Mouse (Mus musculus) brain, embryonic 14.5 days (tissue): ENCODE data around the gene Fuca2. TPM values are rescaled to one million over a fixed set of nuclear protein-coding genes. Genes with fewer than 3 reads are reported as not detected.

ENCODE experiments used
- DNase-seq: peaks from one replicate; pipeline ENCODE4 v3.0.0-alpha.2; 2011; ENCODE audit warnings: low read depth
- CTCF ChIP-seq: fragments of 200-500 bp; IDR thresholded peaks from 2 replicates; pipeline ENCODE4 v1.5.1; 2012; ENCODE audit warnings: inconsistent platforms, mild to moderate bottlenecking, moderate library complexity, borderline replicate concordance; ENCODE audit not compliant: insufficient read depth, insufficient read length; ENCODE audit errors: extremely low read depth
- POLR2A ChIP-seq: fragments of 200-500 bp; IDR thresholded peaks from 2 replicates; pipeline ENCODE4 v1.6.1; 2012; ENCODE audit warnings: mild to moderate bottlenecking, inconsistent platforms, borderline replicate concordance; ENCODE audit not compliant: poor library complexity, insufficient read depth, insufficient read length, severe bottlenecking; ENCODE audit errors: extremely low read depth
- polyA plus RNA-seq: library from polyadenylated mRNA; depleted of rRNA; stranded (reverse); fragments of >200 nt; gene quantifications from 2 replicates; pipeline ENCODE4 v1.2.3, GENCODE M21; 2012; rRNA removed

Fuca2 gene
- polyA plus RNA-seq, 1 experiment: 17.0 TPM

- TF ChIP-seq CTCF: no peak
- no peak for TF ChIP-seq POLR2A
- no peak for DNase-seq
Measured at GRCm38 (mm10) chr10:13539769-13540333, 40.5 kb downstream of the Fuca2 start.

DNA sequence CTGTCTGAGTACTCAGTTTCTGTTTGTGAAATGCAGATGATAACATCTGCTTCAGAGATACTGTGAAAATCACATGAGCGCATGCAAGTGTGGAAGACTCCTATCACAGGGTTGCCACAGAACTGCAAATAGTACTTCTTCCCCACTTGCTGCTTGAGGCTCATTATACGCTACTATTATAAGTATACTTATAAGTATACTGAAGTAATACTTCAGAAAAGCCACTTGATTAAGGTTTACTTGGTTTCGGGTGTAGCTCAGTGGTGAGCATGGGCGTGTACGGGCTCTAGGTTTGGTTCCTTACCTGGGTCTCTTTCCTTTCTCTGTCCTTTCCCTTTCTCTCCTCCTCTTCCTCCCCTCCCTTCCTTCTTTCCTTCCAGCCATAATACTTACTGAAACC, 42.4 kb downstream of the Fuca2 start:
- TF ChIP-seq CTCF (no peak), POLR2A (no peak)
- no peak for DNase-seq

DNA sequence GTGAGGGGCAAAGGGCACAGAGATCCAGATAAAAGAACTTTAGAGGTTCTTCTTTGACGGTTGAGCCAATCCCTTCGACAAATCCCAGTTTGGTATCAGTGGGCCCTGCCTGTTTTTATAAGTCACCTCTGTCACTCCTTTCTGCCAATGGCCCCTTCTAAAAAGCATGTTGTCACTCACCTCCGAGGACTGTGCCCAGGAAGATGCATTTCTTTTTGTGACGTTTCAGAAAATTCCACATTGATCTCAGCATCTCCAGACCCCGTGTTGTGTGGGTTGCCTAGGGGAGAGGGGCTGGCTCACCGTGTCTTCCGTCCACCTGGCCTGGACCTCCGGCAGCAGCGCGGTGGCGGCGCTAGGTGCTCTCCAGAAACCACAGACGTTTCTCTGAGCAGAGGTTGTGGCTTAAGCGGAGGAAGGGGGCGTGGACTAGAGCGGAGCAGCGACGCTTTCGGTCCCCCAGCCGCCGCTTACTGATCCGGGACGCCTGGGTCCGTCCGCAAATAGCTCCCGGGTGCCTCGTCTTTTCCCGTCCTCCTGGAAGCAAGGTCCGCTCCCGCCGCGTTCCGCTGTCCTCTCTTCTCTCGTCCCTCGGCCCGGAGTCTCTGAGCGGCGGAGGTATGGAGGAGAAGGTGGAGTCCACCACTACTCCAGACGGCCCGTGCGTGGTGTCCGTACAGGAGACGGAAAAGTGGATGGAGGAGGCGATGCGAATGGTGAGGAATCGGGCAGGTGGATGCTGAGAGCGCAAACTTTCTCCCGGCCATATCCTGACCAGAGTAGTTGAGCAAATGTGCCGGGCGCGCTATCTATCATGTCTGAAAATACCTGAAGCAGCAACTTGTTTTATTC, 53.5 kb downstream of the Fuca2 start, which contains the start of the genes Adat2 and Pex3:
Gene Adat2 (plus strand): TSS at position 249 of the 852 bp plus-strand sequence.
Gene Pex3 (minus strand): TSS at position 497 of the 852 bp plus-strand sequence.
- DNase-seq: peak; percentile 96
- TF ChIP-seq POLR2A (peak; percentile 57; the same call in 1 of the 2 replicates), CTCF (no peak)

DNA sequence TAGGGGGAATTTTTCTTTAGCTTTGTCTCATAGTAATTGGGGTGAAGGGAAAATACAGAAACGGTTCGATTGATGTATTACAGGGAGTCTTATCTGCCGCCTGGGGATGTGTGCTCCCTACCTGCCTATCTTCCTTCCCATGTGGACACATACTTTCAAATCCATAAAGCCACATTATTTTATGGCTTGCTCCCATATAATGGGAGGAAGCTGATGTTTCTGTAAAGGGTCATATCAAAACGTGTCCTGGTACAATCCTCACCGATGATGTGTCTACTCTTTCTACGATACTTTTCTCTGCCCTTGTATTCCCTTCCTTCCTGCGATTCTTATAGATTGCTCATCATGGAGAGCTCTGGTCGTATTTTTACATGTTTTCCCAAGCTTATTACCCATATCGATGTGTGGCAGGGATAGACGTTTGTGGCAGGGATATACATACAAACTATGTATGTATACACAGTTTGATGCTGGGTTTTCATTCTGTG, 54.2 kb downstream of the Fuca2 start:
- DNase-seq: no peak
- TF ChIP-seq POLR2A (no peak), CTCF (no peak)

DNA sequence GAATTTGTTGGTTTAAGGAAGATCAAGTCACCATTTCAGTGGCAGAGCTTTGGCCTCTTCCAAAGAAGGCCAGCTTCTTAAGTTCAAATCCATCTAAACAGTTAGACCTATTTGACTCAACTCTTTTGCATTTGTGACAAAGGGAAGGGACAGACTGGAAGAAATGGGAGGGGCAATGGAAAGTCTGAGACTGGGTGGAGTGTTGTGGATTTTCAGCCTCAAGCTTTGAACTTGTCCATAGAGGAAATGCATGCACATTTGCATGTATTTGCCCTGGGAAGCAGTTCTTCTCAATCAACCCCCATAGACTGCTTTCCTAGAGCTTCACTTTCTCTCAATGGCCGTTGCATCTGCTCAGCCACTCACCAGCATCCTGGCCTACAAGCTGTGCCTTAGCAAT, 55.0 kb downstream of the Fuca2 start:
- TF ChIP-seq POLR2A (no peak), CTCF (no peak)
- DNase-seq: no peak

DNA sequence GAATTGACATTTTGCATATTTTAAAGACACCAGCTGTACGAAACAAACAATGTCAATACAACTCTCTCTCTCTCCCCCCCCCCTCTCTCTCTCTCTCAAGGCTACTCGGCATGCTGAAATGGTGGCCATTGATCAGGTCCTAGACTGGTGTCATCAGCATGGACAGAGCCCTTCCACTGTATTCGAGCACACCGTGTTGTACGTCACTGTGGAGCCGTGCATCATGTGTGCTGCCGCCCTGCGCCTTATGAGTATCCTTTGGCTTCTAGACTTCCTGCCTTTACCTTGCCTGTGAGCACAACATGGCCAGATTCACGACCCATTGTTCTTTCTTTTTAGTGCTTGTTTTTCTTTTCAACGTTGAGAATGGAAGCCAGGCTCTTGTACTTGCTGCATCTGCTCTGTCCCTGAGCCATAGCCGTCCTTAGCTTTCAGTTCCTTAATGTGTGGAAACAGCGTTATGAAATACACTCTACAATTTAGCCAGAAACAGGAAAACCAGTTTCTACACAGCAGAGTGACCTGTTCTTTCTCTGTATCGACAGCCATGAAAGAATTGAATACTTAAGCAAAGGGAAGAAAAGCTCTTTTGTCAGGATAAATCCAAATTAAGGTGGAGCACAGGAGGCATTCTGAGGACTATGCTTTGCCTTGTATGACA, 60.8 kb downstream of the Fuca2 start:
- no peak for DNase-seq
- TF ChIP-seq CTCF (no peak), POLR2A (no peak)

DNA sequence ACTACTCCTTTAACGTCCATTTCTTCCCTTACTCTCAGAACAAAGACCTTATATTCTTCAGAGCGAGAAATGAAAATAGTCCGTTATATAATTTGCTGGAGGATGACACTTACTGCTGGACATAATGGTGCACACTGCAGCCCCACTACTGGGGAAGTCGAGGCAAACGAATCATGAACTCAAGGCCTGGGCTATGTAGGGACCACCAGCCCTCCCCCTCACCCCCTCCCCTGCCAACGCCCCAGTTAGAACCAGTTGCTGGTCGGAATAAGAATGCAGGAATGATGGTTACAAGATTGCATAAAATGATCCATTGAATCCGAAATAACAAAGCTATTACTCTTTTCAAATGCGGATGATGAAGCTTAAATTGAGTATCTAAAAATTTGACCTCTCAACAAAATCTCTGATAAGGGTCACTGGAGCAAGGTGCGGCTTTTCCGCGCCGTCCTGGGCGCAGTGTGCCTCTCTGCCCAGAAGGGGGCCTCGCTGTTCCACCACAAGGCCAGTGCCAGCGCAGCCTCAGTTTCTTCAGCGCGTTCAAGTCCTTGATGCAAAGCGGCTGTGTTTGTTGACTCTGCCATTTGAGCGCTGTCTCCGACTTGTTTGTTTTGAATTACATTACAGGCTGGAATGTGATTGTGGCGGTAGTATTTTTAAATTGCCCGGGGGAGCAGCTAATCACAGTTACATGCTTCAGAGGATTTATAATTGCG, 65.2 kb downstream of the Fuca2 start:
- peak; percentile 88 for DNase-seq
- TF ChIP-seq POLR2A (no peak), CTCF (peak; percentile 99)

DNA sequence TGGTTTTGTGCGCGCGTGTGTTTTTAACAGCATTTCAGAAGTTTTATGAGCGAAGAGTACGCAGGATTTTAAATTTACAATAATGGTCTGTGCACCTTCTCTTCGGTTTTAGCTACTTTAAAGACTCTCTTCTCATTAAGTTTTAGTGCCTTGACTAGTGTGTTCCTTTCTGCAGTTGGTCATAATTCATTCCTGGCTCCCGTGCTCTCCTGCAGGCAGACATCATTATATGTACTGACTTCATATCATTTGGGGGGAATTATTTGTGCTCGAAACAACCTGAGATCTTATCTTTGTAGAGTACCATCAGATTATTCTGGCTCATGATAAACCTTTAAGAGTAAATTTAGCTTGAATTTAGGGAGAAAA, 65.7 kb downstream of the Fuca2 start:
- TF ChIP-seq CTCF: no peak
- no peak for DNase-seq

- TF ChIP-seq CTCF: no peak
- no peak for TF ChIP-seq POLR2A
- DNase-seq: no peak
Measured at GRCm38 (mm10) chr10:13566393-13566792, 67.1 kb downstream of the Fuca2 start.

Other genes with a start within 250 kb of the Fuca2 start
- gene Phactr2, start 25.1 kb upstream of the Fuca2 start, polyA plus RNA-seq: 3.4 and 6.4 TPM in 2 replicates
- gene Adat2, start 53.4 kb downstream of the Fuca2 start, polyA plus RNA-seq: 4.8 and 5.6 TPM in 2 replicates
- 23.5 and 28.6 TPM in 2 replicates for gene Pex3, start 53.6 kb downstream of the Fuca2 start, polyA plus RNA-seq